Mouse (Mus musculus): Measurements from ENCODE around the gene Noto.

Noto gene

DNA sequence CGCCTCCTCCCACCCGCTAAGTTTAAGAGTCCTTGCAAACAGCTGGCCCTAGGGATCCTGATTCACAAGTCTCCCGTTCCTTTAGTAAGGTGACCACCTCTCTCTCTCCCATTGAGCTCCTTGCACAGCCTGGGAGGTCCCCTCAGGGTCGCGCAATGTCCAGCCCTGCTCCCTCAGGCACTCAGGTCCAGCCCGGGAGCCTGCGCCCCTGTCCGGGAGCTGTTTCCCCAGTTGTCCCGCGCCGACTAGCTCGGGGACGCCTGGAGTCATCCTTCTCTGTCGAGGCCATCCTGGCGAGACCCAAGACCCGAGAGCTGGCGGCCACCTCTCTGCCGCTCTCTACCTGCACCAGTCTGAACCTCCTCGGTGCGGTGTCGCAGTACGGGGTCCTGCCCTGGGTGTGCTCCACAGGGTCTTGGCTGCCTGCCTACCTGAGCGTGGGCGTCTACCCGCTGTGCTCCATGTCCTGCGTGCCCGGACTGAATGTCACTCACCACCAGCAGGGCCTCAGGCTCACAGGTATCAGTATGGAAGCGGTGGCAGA lies at the start of gene Noto:
Gene Noto (plus strand): TSS at position 51 of the 544 bp plus-strand sequence.
- no peak for DNase-seq

GRCm38 (mm10) chr6:85373951-85374733 lies 49.5 kb upstream of the Noto start, which contains the start of gene Rab11fip5:
Gene Rab11fip5, minus strand, starts transcription at chr6:85374634.
- peak in 1 of 2 experiments; percentile 56 for DNase-seq

- DNase-seq, result peak; percentile 97
Observed at GRCm38 (mm10) chr6:85374734-85375114, 49.0 kb upstream of the Noto start.

DNA sequence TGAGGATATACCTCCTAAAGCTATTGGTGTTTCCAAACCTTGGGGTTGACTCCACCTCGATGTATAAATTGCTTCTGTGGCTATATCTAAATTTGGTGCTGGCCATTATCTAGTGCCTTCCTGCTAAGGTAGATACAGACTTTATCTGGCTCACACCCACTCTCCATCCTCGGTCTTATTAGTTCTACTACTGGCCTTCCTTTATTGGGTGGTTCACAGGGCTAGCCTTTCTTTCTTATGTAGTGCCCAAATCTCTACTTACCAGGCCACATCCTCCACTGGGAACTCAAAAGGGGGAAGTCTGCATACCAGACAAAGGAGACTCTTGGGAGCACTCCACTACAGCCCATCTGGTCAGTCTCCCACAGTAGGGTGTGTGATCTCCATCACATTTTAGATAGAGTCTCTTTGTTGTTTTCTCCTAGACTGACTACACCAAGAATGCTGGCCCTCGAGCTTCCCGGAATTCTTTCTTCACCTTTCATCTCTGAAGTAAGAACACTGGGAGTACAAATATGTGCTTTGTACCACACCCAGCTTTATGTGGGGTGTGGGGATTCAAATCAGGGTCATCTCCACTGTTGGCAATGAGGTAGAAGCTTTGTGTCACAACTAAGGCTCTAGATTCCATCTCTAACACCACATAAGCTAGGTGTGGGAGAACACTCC lies 46.5 kb upstream of the Noto start:
- no peak for DNase-seq

- no peak for DNase-seq
Observed at GRCm38 (mm10) chr6:85377876-85378275, 45.8 kb upstream of the Noto start.

DNA sequence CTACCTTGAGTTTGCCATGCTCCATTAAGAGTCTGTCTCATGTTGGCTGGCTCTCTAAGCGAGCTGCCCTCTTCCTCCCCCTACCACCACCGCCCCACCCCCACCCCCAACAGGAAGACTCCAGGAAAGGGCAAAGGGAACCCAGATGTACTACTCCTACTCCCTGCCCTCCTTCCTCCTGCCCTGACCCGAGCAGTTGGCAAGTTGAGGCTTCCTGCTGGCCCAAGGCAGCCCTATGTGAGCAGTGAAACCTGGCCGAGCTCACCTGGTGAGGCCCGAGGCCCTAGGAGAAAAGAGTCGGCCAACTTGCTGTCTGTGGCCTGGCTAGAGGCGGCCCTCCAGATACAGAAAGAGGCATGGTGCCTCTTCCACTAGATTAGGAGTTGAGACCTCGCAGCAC lies 45.1 kb upstream of the Noto start:
- no peak for DNase-seq

- DNase-seq, result peak; percentile 85 to 88
Observed at GRCm38 (mm10) chr6:85380201-85380900, 43.3 kb upstream of the Noto start.

DNA sequence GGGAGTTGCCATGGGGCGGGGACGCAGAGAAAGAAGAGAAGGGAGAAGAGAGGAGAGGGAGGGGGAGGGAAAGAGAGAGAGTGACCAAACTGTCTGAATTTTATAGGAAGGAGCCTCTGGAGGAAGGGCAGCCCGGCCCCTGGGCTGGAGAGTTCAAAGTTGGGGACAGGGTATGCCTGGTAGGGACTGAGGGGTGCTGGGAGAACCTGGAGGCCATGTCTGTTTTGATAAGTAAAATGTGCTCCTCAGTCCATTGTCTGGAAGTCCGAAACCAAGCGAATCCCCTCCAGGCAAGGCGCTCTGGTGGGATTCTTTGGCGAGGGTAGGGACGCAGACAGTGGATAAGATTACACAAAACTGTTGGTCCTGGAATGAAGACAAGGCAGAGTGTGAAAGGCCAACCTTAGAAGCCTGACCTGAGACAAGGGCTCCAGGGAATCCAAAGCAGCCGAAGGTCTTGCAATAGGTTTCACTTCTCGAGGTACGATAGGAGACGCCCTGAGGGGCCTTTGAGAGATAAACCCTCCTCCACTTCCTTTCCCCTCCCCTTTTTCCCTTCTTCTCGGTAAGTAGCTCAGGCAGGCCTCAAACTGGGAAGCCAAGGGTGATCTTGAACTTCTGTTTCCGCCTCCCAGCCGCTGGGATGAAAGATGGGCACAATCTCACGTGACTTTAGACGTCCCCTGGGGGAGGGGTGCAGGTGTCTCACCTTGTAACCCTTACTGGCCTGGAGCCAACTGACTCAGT lies 42.6 kb upstream of the Noto start:
- DNase-seq, result no peak

- no peak for DNase-seq
Observed at GRCm38 (mm10) chr6:85381648-85382020, 42.1 kb upstream of the Noto start.

GRCm38 (mm10) chr6:85382791-85383190 lies 40.9 kb upstream of the Noto start:
- DNase-seq, result no peak

DNA sequence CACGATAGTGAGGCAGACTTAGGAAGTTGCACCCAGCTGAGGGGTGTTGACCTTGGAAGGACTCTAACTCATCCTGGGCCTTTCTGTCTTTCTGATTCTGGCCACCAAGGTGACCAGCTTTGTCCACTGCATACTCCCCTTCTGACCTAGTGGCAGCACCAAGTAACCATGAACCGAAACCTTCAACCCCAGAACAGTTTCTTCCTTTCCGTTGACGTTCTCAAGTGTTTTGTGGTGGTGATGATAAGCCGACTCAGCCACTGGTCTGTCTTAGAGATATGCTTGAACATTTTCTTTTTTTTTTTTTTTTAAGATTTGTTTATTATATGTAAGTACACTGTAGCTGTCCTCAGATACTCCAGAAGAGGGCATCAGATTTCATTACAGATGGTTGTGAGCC lies 35.1 kb upstream of the Noto start:
- DNase-seq, result no peak

DNA sequence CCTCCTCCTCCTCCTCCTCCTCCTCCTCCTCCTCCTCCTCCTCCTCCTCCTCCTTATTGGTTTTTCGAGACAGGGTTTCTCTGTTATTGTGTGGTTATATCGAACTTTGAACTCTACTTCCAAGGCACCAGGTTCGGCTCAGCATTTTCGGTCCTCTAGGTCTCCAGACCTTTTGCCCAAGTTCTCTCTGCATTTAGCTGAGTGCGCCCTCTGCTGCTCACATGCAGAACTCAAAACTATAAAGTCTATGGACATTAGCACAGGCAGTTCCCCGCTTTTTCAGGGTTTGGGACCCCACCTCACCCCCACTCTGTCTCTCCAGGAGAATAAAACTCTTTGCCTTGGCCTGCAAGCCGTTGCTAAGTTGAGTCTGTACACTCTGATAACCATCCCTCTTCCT lies 31.9 kb upstream of the Noto start:
- DNase-seq, result peak in 1 of 2 experiments; percentile 75

GRCm38 (mm10) chr6:85395360-85395759 lies 28.3 kb upstream of the Noto start:
- DNase-seq, result no peak

DNA sequence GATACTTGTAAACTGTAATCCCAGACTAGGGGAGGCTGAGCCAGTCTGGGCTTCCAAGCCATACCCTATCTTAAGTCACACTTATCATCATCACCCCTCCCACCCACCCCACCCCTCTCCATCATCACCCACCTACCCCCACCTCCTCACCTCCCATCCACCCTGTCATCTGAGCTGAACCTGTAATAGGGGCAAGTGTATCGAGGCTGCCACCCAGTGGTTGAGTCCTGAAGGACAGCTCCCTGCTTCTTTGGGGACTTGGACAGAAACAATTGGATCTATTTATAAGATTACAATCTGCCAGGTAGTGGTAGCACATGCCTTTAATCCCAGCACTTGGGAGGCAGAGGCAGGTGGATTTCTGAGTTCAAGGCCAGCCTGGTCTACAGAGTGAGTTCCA lies 26.5 kb upstream of the Noto start:
- peak in 1 of 2 experiments; percentile 42 for DNase-seq

GRCm38 (mm10) chr6:85399715-85400114 lies 24.0 kb upstream of the Noto start:
- DNase-seq, result no peak

GRCm38 (mm10) chr6:85402613-85403012 lies 21.1 kb upstream of the Noto start:
- no peak for DNase-seq

DNA sequence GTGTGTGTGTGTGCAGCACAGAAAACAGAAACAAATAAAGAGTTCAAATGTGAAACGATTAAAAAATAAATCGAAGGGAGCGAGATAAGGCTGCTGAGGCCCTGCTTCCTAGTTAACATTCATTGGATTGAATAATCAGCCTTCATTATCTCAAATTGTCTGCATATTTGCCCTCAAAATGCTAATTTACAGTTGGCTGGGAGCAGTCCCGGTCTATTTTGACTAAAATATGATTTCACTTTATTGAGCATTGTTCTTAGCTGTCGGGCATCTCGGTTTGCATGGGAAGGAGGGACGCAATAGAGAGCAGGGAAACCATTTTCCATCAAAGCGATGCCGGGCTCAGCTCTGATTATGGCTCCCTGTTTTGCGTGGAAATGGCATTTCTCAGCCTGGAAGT lies 20.6 kb upstream of the Noto start:
- DNase-seq, result no peak

DNA sequence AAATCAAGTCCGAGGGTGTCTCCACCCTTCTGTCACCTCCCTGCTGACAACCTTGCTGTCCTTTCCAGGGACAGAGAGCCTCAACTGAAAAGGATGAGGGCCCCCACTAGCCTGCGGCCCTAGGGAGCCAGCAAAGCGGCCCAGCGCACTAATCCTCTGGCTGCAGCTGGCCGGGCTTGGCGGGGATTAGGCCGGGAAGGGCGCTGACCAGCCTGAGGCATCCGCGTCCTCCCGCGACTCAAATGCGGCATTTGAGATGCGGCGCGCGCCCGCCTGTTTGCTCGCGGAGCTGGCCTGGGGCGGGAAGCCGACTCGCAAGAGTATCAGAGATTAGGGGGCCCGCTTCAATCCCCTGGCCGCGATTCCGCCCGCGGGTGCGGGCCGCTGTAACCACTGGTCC lies 14.7 kb upstream of the Noto start:
- no peak for DNase-seq

- DNase-seq, result peak; percentile 70 to 78
Observed at GRCm38 (mm10) chr6:85410771-85411273, 12.9 kb upstream of the Noto start.

GRCm38 (mm10) chr6:85415829-85416228 lies 7.9 kb upstream of the Noto start:
- DNase-seq, result peak; percentile 37 to 56

DNA sequence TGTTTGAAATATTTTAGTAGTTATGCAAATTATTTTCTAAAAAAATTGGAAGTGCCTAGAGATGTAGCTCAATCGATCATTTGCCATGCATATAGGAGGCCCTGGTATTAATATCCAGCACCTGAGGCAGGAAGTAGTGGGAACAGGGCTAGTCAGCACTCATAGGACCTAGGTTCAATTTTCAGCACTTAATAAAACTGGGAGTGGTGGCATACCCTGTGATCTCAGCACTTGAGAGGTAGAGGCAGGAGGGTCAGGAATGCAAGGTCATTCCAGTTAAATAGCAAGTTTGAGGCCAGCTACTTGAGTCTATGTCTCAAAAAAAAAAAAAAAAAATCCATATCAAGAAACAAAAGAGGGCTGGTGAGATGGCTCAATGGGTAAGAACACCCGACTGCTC lies 4.5 kb upstream of the Noto start:
- no peak for DNase-seq

- no peak for DNase-seq
Observed at GRCm38 (mm10) chr6:85431274-85431841, 7.7 kb downstream of the Noto start.

Data from lung, postnatal 4 days (tissue).